Mouse (Mus musculus): ENCODE data around the gene Ntm. TPM values are rescaled to one million over a fixed set of nuclear protein-coding genes. Genes with fewer than 3 reads are reported as not detected.

Gene Ntm
- polyA plus RNA-seq, 1 experiment from 2014 or later = 248 TPM

DNA sequence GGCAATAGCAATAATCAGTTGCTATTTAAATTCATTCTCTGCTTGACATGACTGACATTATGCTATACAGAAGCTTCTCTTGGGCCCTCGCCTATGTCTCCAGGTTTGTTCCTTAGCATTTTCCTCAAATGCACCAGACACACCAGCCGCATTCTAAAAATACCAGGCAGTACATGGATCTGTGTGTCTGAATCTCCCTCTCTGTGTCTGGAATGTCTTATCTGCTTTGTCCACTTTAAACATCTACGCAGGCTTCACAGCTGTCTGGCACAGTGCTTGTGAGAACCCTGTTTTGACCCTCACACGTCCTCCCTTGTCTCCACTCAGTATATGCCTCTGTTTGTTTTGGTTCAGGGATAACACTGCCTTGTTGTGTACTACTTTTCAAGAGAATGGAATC, 937.3 kb downstream of the Ntm start:
- Histone ChIP-seq H3K27ac (replicated peaks) (no peak overlapping the region), H3K9me3 (replicated peaks) (no peaks in the 10 kb centered on the region), H3K27me3 (replicated peaks) (no peaks in the 10 kb centered on the region), H3K9ac (replicated peaks) (no peak overlapping the region), H3K4me2 (no peak overlapping the region), H3K36me3 (no peaks in the 10 kb centered on the region), H3K4me1 (no peaks in the 10 kb centered on the region; the same call in 1 of the 2 replicates), H3K4me3 (replicated peaks) (no peak overlapping the region)
- WGBS = 88% methylated on average over 4 of the region's 4 CpGs
- ATAC-seq (ENCODE audit: low FRiP score) = no peak

DNA sequence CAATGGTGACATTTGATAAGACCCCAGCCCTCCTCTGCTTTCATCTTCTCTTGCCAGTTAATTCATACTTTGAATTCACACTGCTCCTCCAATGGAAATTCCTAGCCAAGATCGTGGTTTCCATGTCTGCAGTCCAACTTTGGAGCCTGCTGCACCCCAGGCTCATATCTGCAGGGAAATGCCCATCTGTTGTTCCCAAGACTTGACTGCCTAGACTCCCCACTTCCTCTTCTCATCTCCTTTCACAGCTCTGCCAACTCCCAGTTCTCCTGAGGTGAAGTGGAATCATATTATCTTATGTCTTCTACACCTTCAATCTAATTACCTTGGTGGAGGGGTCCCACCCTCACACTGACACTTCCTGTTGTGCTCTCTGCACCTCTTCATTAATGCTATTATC, 937.8 kb downstream of the Ntm start:
- H3K9me3 ChIP-seq (replicated peaks) = no peaks in the 10 kb centered on the region
- H3K27ac ChIP-seq (replicated peaks) = no peak overlapping the region
- H3K4me1 ChIP-seq = no peaks in the 10 kb centered on the region; the same call in 1 of the 2 replicates
- no peak overlapping the region for H3K9ac ChIP-seq (replicated peaks)
- 75% methylated on average over 1 of the region's 1 CpGs for WGBS
- H3K4me2 ChIP-seq = no peak overlapping the region
- H3K4me3 ChIP-seq (replicated peaks) = no peak overlapping the region
- no peaks in the 10 kb centered on the region for H3K36me3 ChIP-seq
- H3K27me3 ChIP-seq (replicated peaks) = no peaks in the 10 kb centered on the region
- no peak for ATAC-seq (ENCODE audit: low FRiP score)

DNA sequence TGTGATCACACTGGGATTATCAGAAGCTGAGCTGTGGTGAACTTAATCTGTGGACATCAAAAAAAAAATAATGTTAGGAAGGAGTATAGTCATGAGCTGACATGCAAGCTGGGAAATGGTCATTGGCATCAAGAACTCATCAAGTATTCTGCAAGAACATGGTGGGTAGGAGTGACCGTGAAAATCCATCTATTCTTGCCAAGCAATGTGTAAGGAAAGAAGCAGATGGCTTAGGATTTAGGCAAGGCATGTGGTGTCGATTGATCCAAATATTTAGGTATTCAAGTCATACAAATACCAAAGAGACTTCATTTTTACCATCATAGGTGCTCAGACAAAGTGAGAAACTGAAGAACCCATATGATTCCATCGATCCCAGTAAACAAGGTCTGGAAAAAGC, 946.1 kb downstream of the Ntm start:
- WGBS = 87% methylated on average over 3 of the region's 3 CpGs
- no peaks in the 10 kb centered on the region for H3K27me3 ChIP-seq (replicated peaks)
- H3K4me2 ChIP-seq = no peak overlapping the region
- H3K4me1 ChIP-seq = no peaks in the 10 kb centered on the region
- no peaks in the 10 kb centered on the region for H3K9me3 ChIP-seq (replicated peaks)
- no peak overlapping the region for H3K4me3 ChIP-seq (replicated peaks)
- no peaks in the 10 kb centered on the region for H3K36me3 ChIP-seq
- no peak for ATAC-seq (ENCODE audit: low FRiP score)
- H3K27ac ChIP-seq (replicated peaks) = no peak overlapping the region
- H3K9ac ChIP-seq (replicated peaks) = no peak overlapping the region

DNA sequence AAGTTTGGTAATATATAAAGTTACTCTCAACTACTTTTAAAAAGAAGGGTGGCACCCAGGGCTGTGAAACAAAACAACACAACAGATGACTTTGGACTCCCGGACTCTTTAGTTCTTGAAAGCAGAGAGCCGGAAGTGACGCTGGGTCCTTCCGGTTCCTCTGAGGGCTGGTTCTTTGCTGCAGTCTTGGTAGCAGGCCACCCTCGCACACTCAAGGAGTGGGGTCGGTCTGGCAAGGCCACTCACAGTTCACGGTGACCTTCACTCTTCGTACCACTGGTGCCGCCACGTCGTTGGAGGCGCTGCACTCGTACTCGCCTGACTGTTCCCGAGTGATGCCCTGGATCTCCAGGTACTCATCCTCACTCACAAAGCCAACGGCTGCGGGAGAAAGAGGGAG, 949.1 kb downstream of the Ntm start:
- ATAC-seq (ENCODE audit: low FRiP score) = no peak
- H3K27me3 ChIP-seq (replicated peaks) = no peaks in the 10 kb centered on the region
- H3K4me3 ChIP-seq (replicated peaks) = no peak overlapping the region
- no peaks in the 10 kb centered on the region for H3K36me3 ChIP-seq
- no peaks in the 10 kb centered on the region for H3K4me1 ChIP-seq
- H3K4me2 ChIP-seq = no peak overlapping the region
- 93% methylated on average over 17 of the region's 17 CpGs for WGBS
- no peak overlapping the region for H3K9ac ChIP-seq (replicated peaks)
- H3K9me3 ChIP-seq (replicated peaks) = no peaks in the 10 kb centered on the region
- H3K27ac ChIP-seq (replicated peaks) = no peak overlapping the region

DNA sequence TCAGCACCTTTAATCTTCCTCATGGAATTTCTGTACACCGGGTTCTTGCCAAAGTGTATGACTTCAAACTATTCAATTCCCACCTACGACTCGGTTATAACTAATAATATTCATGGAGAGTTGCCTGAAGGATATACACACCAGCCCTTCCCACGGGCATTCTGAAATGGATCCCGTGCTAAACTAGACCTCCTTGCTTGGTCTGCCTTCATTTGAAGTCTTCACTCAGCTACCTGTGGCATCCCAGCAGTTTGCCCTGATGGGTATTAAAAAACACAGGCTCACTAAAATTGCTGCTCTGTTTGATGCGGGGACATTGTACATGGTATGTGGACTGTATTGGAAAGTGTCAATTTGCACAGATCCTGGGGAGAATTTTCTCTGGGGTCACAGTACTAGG, 950.4 kb downstream of the Ntm start:
- no peaks in the 10 kb centered on the region for H3K4me1 ChIP-seq
- WGBS = 93% methylated on average over 6 of the region's 6 CpGs
- H3K4me2 ChIP-seq = no peak overlapping the region
- H3K36me3 ChIP-seq = no peaks in the 10 kb centered on the region
- ATAC-seq (ENCODE audit: low FRiP score) = no peak
- no peak overlapping the region for H3K4me3 ChIP-seq (replicated peaks)
- H3K9me3 ChIP-seq (replicated peaks) = no peaks in the 10 kb centered on the region
- no peak overlapping the region for H3K27ac ChIP-seq (replicated peaks)
- H3K9ac ChIP-seq (replicated peaks) = no peak overlapping the region
- H3K27me3 ChIP-seq (replicated peaks) = no peaks in the 10 kb centered on the region

DNA sequence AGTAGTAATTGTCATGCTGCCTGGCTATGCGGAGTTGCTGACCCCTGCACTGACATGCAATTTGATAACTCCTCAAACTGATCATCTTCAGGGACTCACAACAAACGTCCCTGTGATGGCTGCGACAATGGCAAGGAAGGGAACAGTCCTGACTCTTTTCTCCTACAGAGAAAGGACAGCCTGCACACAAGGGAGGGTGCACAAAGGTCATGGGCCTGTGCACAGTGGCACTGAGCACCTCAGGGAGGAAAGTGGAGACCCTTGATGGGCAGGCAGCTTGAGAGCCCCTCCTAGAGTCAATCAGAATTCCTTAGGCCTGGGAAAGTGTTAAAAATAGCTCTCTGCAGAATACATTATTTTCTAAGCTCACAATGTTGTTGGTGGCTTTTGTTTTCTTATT, 951.5 kb downstream of the Ntm start:
- WGBS = 37% methylated on average over 3 of the region's 3 CpGs
- no peak overlapping the region for H3K27ac ChIP-seq (replicated peaks)
- H3K4me2 ChIP-seq = no peak overlapping the region
- ATAC-seq (ENCODE audit: low FRiP score) = no peak
- no peak overlapping the region for H3K9ac ChIP-seq (replicated peaks)
- H3K36me3 ChIP-seq = no peaks in the 10 kb centered on the region
- no peaks in the 10 kb centered on the region for H3K4me1 ChIP-seq
- no peak overlapping the region for H3K4me3 ChIP-seq (replicated peaks)
- no peaks in the 10 kb centered on the region for H3K9me3 ChIP-seq (replicated peaks)
- H3K27me3 ChIP-seq (replicated peaks) = no peaks in the 10 kb centered on the region

DNA sequence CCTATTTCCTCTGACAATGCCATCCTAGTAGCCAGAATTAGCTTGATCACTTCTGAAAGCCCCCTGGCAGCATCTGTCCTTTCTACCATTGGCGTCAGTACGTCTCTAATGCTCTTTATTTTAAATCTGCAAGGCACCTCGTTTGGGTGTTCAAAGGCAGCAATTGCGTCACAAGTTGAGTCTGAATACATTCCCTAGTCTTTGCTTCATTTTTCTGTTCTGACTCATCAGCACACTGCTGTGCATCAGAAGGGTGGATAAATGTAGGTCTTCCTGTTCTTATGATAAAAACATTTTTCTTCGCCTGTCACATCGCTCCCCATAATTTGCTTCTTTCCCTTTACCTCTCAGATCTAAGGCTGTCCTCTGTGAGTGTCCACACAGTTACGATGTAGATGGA, 958.4 kb downstream of the Ntm start:
- H3K4me3 ChIP-seq (replicated peaks) = no peak overlapping the region
- H3K9ac ChIP-seq (replicated peaks) = no peak overlapping the region
- no peaks in the 10 kb centered on the region for H3K4me1 ChIP-seq
- no peak overlapping the region for H3K27ac ChIP-seq (replicated peaks)
- ATAC-seq (ENCODE audit: low FRiP score) = no peak
- H3K36me3 ChIP-seq = peaks cover 4% of the 10 kb centered on the region; the same call in 1 of the 2 replicates
- 88% methylated on average over 7 of the region's 7 CpGs for WGBS
- H3K27me3 ChIP-seq (replicated peaks) = no peaks in the 10 kb centered on the region
- no peaks in the 10 kb centered on the region for H3K9me3 ChIP-seq (replicated peaks)
- no peak overlapping the region for H3K4me2 ChIP-seq

DNA sequence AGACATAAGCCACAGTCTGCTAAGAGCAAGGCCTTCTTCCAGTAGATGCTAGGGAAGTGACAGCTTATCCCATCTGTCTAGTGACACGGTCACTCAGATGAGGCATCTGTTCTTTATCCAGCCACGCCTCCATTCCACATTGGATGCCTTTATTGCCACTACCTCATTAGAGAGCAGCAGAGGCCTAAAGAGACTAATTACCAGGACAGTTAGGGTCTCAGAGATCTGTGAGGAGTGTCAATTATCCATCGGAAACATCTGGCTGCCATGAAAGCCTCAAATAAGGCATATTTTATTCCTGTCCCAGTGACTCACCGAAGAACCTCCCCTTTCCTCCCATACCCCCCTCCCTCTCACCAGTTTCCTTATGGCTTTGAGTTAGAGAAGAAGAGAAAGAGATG, 963.0 kb downstream of the Ntm start:
- Histone ChIP-seq H3K36me3 (peaks cover 11% of the 10 kb centered on the region), H3K9ac (replicated peaks) (no peak overlapping the region), H3K27me3 (replicated peaks) (no peaks in the 10 kb centered on the region), H3K4me3 (replicated peaks) (no peak overlapping the region), H3K27ac (replicated peaks) (no peak overlapping the region), H3K4me1 (no peaks in the 10 kb centered on the region), H3K9me3 (replicated peaks) (no peaks in the 10 kb centered on the region), H3K4me2 (no peak overlapping the region)
- WGBS = 11% methylated on average over 4 of the region's 4 CpGs
- ATAC-seq (ENCODE audit: low FRiP score) = no peak

DNA sequence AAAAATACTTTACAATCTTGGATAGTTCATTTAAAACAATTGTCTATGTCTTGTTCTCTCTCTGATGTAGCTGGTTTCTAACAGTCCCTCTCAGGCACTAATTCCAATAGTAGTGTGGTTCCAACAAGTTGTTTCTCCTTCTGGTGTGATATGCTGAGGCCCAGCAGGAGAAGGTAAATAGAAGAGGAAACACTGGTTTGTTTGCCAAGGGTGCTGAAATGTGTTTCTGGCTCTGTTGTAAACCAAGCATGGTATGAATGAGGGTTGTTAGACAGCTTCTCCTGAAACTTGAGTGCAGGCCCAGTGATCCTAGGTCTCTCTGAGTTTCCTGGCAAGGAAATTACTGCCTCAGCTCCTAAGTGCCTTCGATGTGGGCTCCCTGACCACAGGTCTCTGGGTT, 985.7 kb downstream of the Ntm start:
- H3K9ac ChIP-seq (replicated peaks) = no peak overlapping the region
- H3K4me3 ChIP-seq (replicated peaks) = no peak overlapping the region
- H3K36me3 ChIP-seq = no peaks in the 10 kb centered on the region
- H3K9me3 ChIP-seq (replicated peaks) = 0 out of 2 replicates have a peak, but pooled peaks cover 2% of the 10 kb centered on the region
- no peaks in the 10 kb centered on the region for H3K4me1 ChIP-seq
- 82% methylated on average over 1 of the region's 1 CpGs for WGBS
- no peak overlapping the region for H3K4me2 ChIP-seq
- H3K27me3 ChIP-seq (replicated peaks) = no peaks in the 10 kb centered on the region
- H3K27ac ChIP-seq (replicated peaks) = no peak overlapping the region
- no peak for ATAC-seq (ENCODE audit: low FRiP score)

DNA sequence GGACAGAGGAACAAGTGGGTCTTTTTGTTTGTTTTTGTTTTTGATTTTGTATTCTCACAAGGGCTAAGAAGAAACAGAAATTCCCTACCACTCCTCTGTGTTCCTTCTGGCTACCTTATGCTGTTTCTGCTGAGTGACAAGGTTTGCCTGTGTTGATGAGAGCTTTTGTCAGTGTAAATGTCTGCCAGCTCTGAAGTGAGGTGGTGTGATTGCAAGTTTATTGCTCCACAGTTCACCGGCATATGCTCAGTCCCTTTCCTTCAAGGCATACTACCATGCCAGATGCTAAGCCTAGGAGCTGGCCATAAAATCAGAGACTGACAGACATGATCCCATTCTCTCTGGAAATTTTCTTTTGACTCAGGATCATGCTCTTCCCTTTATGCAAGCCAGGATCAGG, 993.5 kb downstream of the Ntm start:
- no peaks in the 10 kb centered on the region for H3K36me3 ChIP-seq
- no peak overlapping the region for H3K9ac ChIP-seq (replicated peaks)
- no peaks in the 10 kb centered on the region for H3K27me3 ChIP-seq (replicated peaks)
- H3K4me3 ChIP-seq (replicated peaks) = no peak overlapping the region
- H3K9me3 ChIP-seq (replicated peaks) = 0 out of 2 replicates have a peak, but pooled peaks cover 5% of the 10 kb centered on the region
- WGBS = 59% methylated on average over 1 of the region's 1 CpGs
- H3K4me1 ChIP-seq = no peaks in the 10 kb centered on the region
- H3K27ac ChIP-seq (replicated peaks) = no peak overlapping the region
- H3K4me2 ChIP-seq = no peak overlapping the region
- no peak for ATAC-seq (ENCODE audit: low FRiP score)

All from neural tube, embryonic 15.5 days (tissue).